Mouse (Mus musculus): Measurements from ENCODE around the gene Slc7a6os. TPM values are rescaled to one million over a fixed set of nuclear protein-coding genes. Genes with fewer than 3 reads are reported as not detected.

Slc7a6os gene
- polyA plus RNA-seq, 1 experiment from 2014 or later = 33.1 TPM

GRCm38 (mm10) chr8:106189162-106189561 is 21.6 kb downstream of the Slc7a6os start:
- peaks cover 7% of the 10 kb centered on the region for H3K36me3 ChIP-seq (ENCODE audit: control insufficient read depth, insufficient read depth, low read length)
- no peak for ATAC-seq

GRCm38 (mm10) chr8:106186394-106186793 is 24.3 kb downstream of the Slc7a6os start:
- WGBS = 95% methylated on average over 3 of the region's 3 CpGs
- no peak overlapping the region for H3K4me2 ChIP-seq (ENCODE audit: low read length)
- H3K4me1 ChIP-seq (ENCODE audit: control insufficient read depth, insufficient read depth, low read length) = no peaks in the 10 kb centered on the region
- no peaks in the 10 kb centered on the region for H3K27me3 ChIP-seq (ENCODE audit: control insufficient read depth, insufficient read depth, low read depth, low read length)
- no peak for ATAC-seq
- H3K27ac ChIP-seq (ENCODE audit: low read length) = no peak overlapping the region
- no peak overlapping the region for H3K9ac ChIP-seq (ENCODE audit: low read depth, low read length)
- H3K36me3 ChIP-seq (ENCODE audit: control insufficient read depth, insufficient read depth, low read length) = no peaks in the 10 kb centered on the region
- no peak overlapping the region for H3K4me3 ChIP-seq (ENCODE audit: low read depth, low read length)
- no peaks in the 10 kb centered on the region for H3K9me3 ChIP-seq (replicated peaks; ENCODE audit: control insufficient read depth, low read length, poor library complexity, severe bottlenecking)

More at GRCm38 (mm10) chr8:106189162-106189561, 21.6 kb downstream of the Slc7a6os start:
- WGBS = 96% methylated on average over 4 of the region's 4 CpGs
- H3K27ac ChIP-seq (ENCODE audit: low read length) = no peak overlapping the region
- H3K9me3 ChIP-seq (replicated peaks; ENCODE audit: control insufficient read depth, low read length, poor library complexity, severe bottlenecking) = no peaks in the 10 kb centered on the region
- no peaks in the 10 kb centered on the region for H3K27me3 ChIP-seq (ENCODE audit: control insufficient read depth, insufficient read depth, low read depth, low read length)
- no peak overlapping the region for H3K9ac ChIP-seq (ENCODE audit: low read depth, low read length)
- H3K4me3 ChIP-seq (ENCODE audit: low read depth, low read length) = no peak overlapping the region
- no peaks in the 10 kb centered on the region for H3K4me1 ChIP-seq (ENCODE audit: control insufficient read depth, insufficient read depth, low read length)
- no peak overlapping the region for H3K4me2 ChIP-seq (ENCODE audit: low read length)

- H3K27ac ChIP-seq (ENCODE audit: low read length) = no peak overlapping the region
- H3K9me3 ChIP-seq (replicated peaks; ENCODE audit: control insufficient read depth, low read length, poor library complexity, severe bottlenecking) = no peaks in the 10 kb centered on the region
- H3K4me2 ChIP-seq (ENCODE audit: low read length) = no peak overlapping the region
- no peaks in the 10 kb centered on the region for H3K4me1 ChIP-seq (ENCODE audit: control insufficient read depth, insufficient read depth, low read length)
- no peaks in the 10 kb centered on the region for H3K36me3 ChIP-seq (ENCODE audit: control insufficient read depth, insufficient read depth, low read length)
- WGBS = 83% methylated on average over 8 of the region's 8 CpGs
- H3K9ac ChIP-seq (ENCODE audit: low read depth, low read length) = no peak overlapping the region
- no peaks in the 10 kb centered on the region for H3K27me3 ChIP-seq (ENCODE audit: control insufficient read depth, insufficient read depth, low read depth, low read length)
- H3K4me3 ChIP-seq (ENCODE audit: low read depth, low read length) = no peak overlapping the region
- ATAC-seq = no peak
Observed at GRCm38 (mm10) chr8:106185628-106186270, 25.0 kb downstream of the Slc7a6os start.

- H3K4me2 ChIP-seq (ENCODE audit: low read length) = no peak overlapping the region
- no peak for ATAC-seq
Observed at GRCm38 (mm10) chr8:106178428-106178827, 32.3 kb downstream of the Slc7a6os start.

GRCm38 (mm10) chr8:106177594-106177993 is 33.1 kb downstream of the Slc7a6os start:
- ATAC-seq = no peak
- no peaks in the 10 kb centered on the region for H3K27me3 ChIP-seq (ENCODE audit: control insufficient read depth, insufficient read depth, low read depth, low read length)
- H3K36me3 ChIP-seq (ENCODE audit: control insufficient read depth, insufficient read depth, low read length) = no peaks in the 10 kb centered on the region
- H3K9ac ChIP-seq (ENCODE audit: low read depth, low read length) = no peak overlapping the region
- H3K4me3 ChIP-seq (ENCODE audit: low read depth, low read length) = no peak overlapping the region
- H3K4me2 ChIP-seq (ENCODE audit: low read length) = no peak overlapping the region
- 75% methylated on average over 1 of the region's 1 CpGs for WGBS
- H3K4me1 ChIP-seq (ENCODE audit: control insufficient read depth, insufficient read depth, low read length) = peaks cover 9% of the 10 kb centered on the region
- H3K9me3 ChIP-seq (replicated peaks; ENCODE audit: control insufficient read depth, low read length, poor library complexity, severe bottlenecking) = no peaks in the 10 kb centered on the region
- no peak overlapping the region for H3K27ac ChIP-seq (ENCODE audit: low read length)

More at GRCm38 (mm10) chr8:106178428-106178827, 32.3 kb downstream of the Slc7a6os start:
- no peak overlapping the region for H3K27ac ChIP-seq (ENCODE audit: low read length)
- no peaks in the 10 kb centered on the region for H3K27me3 ChIP-seq (ENCODE audit: control insufficient read depth, insufficient read depth, low read depth, low read length)
- no peak overlapping the region for H3K4me3 ChIP-seq (ENCODE audit: low read depth, low read length)
- peaks cover 9% of the 10 kb centered on the region for H3K4me1 ChIP-seq (ENCODE audit: control insufficient read depth, insufficient read depth, low read length)
- no peaks in the 10 kb centered on the region for H3K36me3 ChIP-seq (ENCODE audit: control insufficient read depth, insufficient read depth, low read length)
- no peaks in the 10 kb centered on the region for H3K9me3 ChIP-seq (replicated peaks; ENCODE audit: control insufficient read depth, low read length, poor library complexity, severe bottlenecking)
- WGBS = 82% methylated on average over 2 of the region's 2 CpGs
- H3K9ac ChIP-seq (ENCODE audit: low read depth, low read length) = no peak overlapping the region

- Histone ChIP-seq H3K9me3 (replicated peaks; ENCODE audit: control insufficient read depth, low read length, poor library complexity, severe bottlenecking) (no peaks in the 10 kb centered on the region), H3K27me3 (ENCODE audit: control insufficient read depth, insufficient read depth, low read depth, low read length) (no peaks in the 10 kb centered on the region), H3K4me2 (ENCODE audit: low read length) (no peak overlapping the region), H3K36me3 (ENCODE audit: control insufficient read depth, insufficient read depth, low read length) (no peaks in the 10 kb centered on the region), H3K27ac (ENCODE audit: low read length) (no peak overlapping the region), H3K9ac (ENCODE audit: low read depth, low read length) (no peak overlapping the region), H3K4me1 (ENCODE audit: control insufficient read depth, insufficient read depth, low read length) (peaks cover 9% of the 10 kb centered on the region), H3K4me3 (ENCODE audit: low read depth, low read length) (no peak overlapping the region)
- 8% methylated on average over 1 of the region's 1 CpGs for WGBS
- ATAC-seq = no peak
Observed at GRCm38 (mm10) chr8:106176891-106177290, 33.8 kb downstream of the Slc7a6os start.

- no peak for ATAC-seq
- Histone ChIP-seq H3K36me3 (ENCODE audit: control insufficient read depth, insufficient read depth, low read length) (no peaks in the 10 kb centered on the region), H3K27ac (ENCODE audit: low read length) (no peak overlapping the region), H3K27me3 (ENCODE audit: control insufficient read depth, insufficient read depth, low read depth, low read length) (no peaks in the 10 kb centered on the region), H3K4me1 (ENCODE audit: control insufficient read depth, insufficient read depth, low read length) (peaks cover 14% of the 10 kb centered on the region), H3K9ac (ENCODE audit: low read depth, low read length) (no peak overlapping the region), H3K9me3 (replicated peaks; ENCODE audit: control insufficient read depth, low read length, poor library complexity, severe bottlenecking) (no peaks in the 10 kb centered on the region), H3K4me3 (ENCODE audit: low read depth, low read length) (no peak overlapping the region), H3K4me2 (ENCODE audit: low read length) (no peak overlapping the region)
- 97% methylated on average over 3 of the region's 3 CpGs for WGBS
Observed at GRCm38 (mm10) chr8:106173566-106173965, 37.2 kb downstream of the Slc7a6os start.

- WGBS = 36% methylated on average over 6 of the region's 6 CpGs
- Histone ChIP-seq H3K4me1 (ENCODE audit: control insufficient read depth, insufficient read depth, low read length) (peaks cover 12% of the 10 kb centered on the region), H3K4me3 (ENCODE audit: low read depth, low read length) (peak overlapping the region; percentile 79), H3K27me3 (ENCODE audit: control insufficient read depth, insufficient read depth, low read depth, low read length) (no peaks in the 10 kb centered on the region), H3K9ac (ENCODE audit: low read depth, low read length) (peak overlapping the region; percentile 71), H3K9me3 (replicated peaks; ENCODE audit: control insufficient read depth, low read length, poor library complexity, severe bottlenecking) (no peaks in the 10 kb centered on the region), H3K36me3 (ENCODE audit: control insufficient read depth, insufficient read depth, low read length) (no peaks in the 10 kb centered on the region), H3K27ac (ENCODE audit: low read length) (peak overlapping the region; percentile 94), H3K4me2 (ENCODE audit: low read length) (peak overlapping the region; percentile 67)
- ATAC-seq = no peak
Observed at GRCm38 (mm10) chr8:106169934-106170480, 40.7 kb downstream of the Slc7a6os start.
